Mouse (Mus musculus) CH12.LX (cell line): ENCODE measurements at regions not wholly inside any gene's neighbourhood (a gene's known extent, or its start where the extent isn't known, plus 50 kb on each side); places are given as distances from the start of the nearest gene placed in this dataset.

Source experiments
- DNase-seq: peaks from one replicate; pipeline ENCODE4 v3.0.0-alpha.2; 2013; ENCODE audit errors: extremely low read depth
- H3K27ac ChIP-seq: 2 replicates; pipeline ENCODE4 v1.5.1; 2012; ENCODE audit warnings: low read depth, mild to moderate bottlenecking, control low read depth, moderate library complexity; ENCODE audit not compliant: insufficient read depth
- H3K27me3 ChIP-seq: replicated peaks from 2 replicates; pipeline ENCODE3; 2012; ENCODE audit warnings: inconsistent platforms
- H3K36me3 ChIP-seq, 2 experiments: replicated peaks in 1 of 2; 2 replicates each; pipeline versions ENCODE3 to v1.6.1; 2012; ENCODE audit warnings: inconsistent platforms in 1 of 2, low read length in 1 of 2, mild to moderate bottlenecking in 1 of 2, mixed read lengths in 1 of 2, moderate library complexity in 1 of 2; ENCODE audit not compliant: control insufficient read depth in 1 of 2, insufficient read depth in 1 of 2
- H3K4me1 ChIP-seq, 2 experiments: 2 replicates each; pipeline ENCODE4 v1.6.1; 2012; ENCODE audit warnings: inconsistent platforms in 1 of 2, moderate library complexity in 1 of 2; ENCODE audit not compliant: insufficient read depth in 2 of 2, control insufficient read depth in 1 of 2
- H3K4me2 ChIP-seq: 2 replicates; pipeline ENCODE4 v1.6.1; 2012; ENCODE audit warnings: low read depth, mild to moderate bottlenecking, control low read depth; ENCODE audit not compliant: poor library complexity, insufficient read depth, severe bottlenecking
- H3K4me3 ChIP-seq, 3 experiments: fragments of 150-350 bp in 1 of 3; sonication (generic) in 1 of 3; replicated peaks in 1 of 3; 2 replicates each; pipeline versions ENCODE3 to v1.5.1; 2011 to 2012; ENCODE audit warnings: low read depth in 2 of 3, low read length in 2 of 3, mild to moderate bottlenecking in 2 of 3, moderate library complexity in 2 of 3, control low read depth in 1 of 3, improper control_type of control experiment in 1 of 3, inconsistent platforms in 1 of 3, mixed read lengths in 1 of 3; ENCODE audit not compliant: poor library complexity in 1 of 3
- H3K79me2 ChIP-seq: replicated peaks from 2 replicates; pipeline ENCODE4 v1.6.1; 2012; ENCODE audit warnings: mild to moderate bottlenecking, moderate library complexity; ENCODE audit not compliant: control insufficient read depth, poor library complexity, insufficient read depth, severe bottlenecking; ENCODE audit errors: extremely low read depth
- H3K9ac ChIP-seq: 2 replicates; pipeline ENCODE4 v1.6.1; 2012; ENCODE audit warnings: low read depth, mild to moderate bottlenecking, control low read depth, moderate library complexity; ENCODE audit not compliant: insufficient read depth
- H3K9me3 ChIP-seq: replicated peaks from 2 replicates; pipeline ENCODE3; 2012; ENCODE audit warnings: low read length, inconsistent platforms, mixed read lengths
- BHLHE40 ChIP-seq: IDR thresholded peaks from 2 replicates; pipeline ENCODE4 v1.6.1; 2011; ENCODE audit warnings: mild to moderate bottlenecking, low read depth, low read length, improper control_type of control experiment
- E2F4 ChIP-seq: IDR thresholded peaks from 2 replicates; pipeline ENCODE4 v1.6.1; 2011; ENCODE audit warnings: low read depth, low read length, improper control_type of control experiment; ENCODE audit not compliant: insufficient replicate concordance
- ELF1 ChIP-seq: IDR thresholded peaks from 2 replicates; pipeline ENCODE4 v1.6.1; 2014; ENCODE audit warnings: low read depth, mild to moderate bottlenecking, inconsistent platforms, low read length, improper control_type of control experiment
- EP300 ChIP-seq: IDR thresholded peaks from 2 replicates; pipeline ENCODE4 v1.6.1; 2011; ENCODE audit warnings: low read length, improper control_type of control experiment
- ETS1 ChIP-seq: conservative IDR thresholded peaks from 2 replicates; pipeline ENCODE4 v1.6.1; 2012; ENCODE audit warnings: low read depth, mild to moderate bottlenecking, inconsistent platforms, low read length, improper control_type of control experiment, moderate library complexity
- GABPA ChIP-seq: IDR thresholded peaks from 2 replicates; pipeline ENCODE4 v1.6.1; 2012; ENCODE audit warnings: low read depth, low read length, improper control_type of control experiment, inconsistent platforms; ENCODE audit not compliant: insufficient replicate concordance
- HCFC1 ChIP-seq: IDR thresholded peaks from 2 replicates; pipeline ENCODE4 v1.6.1; 2012; ENCODE audit warnings: low read depth, mild to moderate bottlenecking, inconsistent platforms, low read length, improper control_type of control experiment
- IRF4 ChIP-seq: IDR thresholded peaks from 2 replicates; pipeline ENCODE4 v1.6.1; 2014; ENCODE audit warnings: low read depth, mild to moderate bottlenecking, inconsistent platforms, low read length, improper control_type of control experiment
- JUND ChIP-seq: conservative IDR thresholded peaks from 2 replicates; pipeline ENCODE4 v1.6.1; 2011; ENCODE audit warnings: low read depth, low read length, improper control_type of control experiment
- KAT2A ChIP-seq: IDR thresholded peaks from 2 replicates; pipeline ENCODE4 v1.6.1; 2012; ENCODE audit warnings: low read length, improper control_type of control experiment, inconsistent platforms; ENCODE audit not compliant: insufficient replicate concordance
- MAX ChIP-seq: IDR thresholded peaks from 2 replicates; pipeline ENCODE4 v1.6.1; 2011; ENCODE audit warnings: low read length, improper control_type of control experiment
- MAZ ChIP-seq: IDR thresholded peaks from 2 replicates; pipeline ENCODE4 v1.6.1; 2012; ENCODE audit warnings: low read depth, mild to moderate bottlenecking, inconsistent platforms, low read length, improper control_type of control experiment, moderate library complexity
- MEF2A ChIP-seq: IDR thresholded peaks from 2 replicates; pipeline ENCODE4 v1.6.1; 2014; ENCODE audit warnings: low read depth, mild to moderate bottlenecking, inconsistent platforms, low read length, improper control_type of control experiment, borderline replicate concordance
- MXI1 ChIP-seq: IDR thresholded peaks from 2 replicates; pipeline ENCODE4 v1.6.1; 2011; ENCODE audit warnings: mild to moderate bottlenecking, low read depth, low read length, improper control_type of control experiment
- MYC ChIP-seq: IDR thresholded peaks from 2 replicates; pipeline ENCODE4 v1.6.1; 2011; ENCODE audit warnings: low read depth, mild to moderate bottlenecking, improper control_type of control experiment, low read length
- NELFE ChIP-seq: IDR thresholded peaks from 2 replicates; pipeline ENCODE4 v1.6.1; 2011; ENCODE audit warnings: low read depth, low read length, improper control_type of control experiment
- PAX5 ChIP-seq: IDR thresholded peaks from 2 replicates; pipeline ENCODE4 v1.6.1; 2012; ENCODE audit warnings: low read length, inconsistent platforms, mixed read lengths
- POLR2AphosphoS2 ChIP-seq: IDR thresholded peaks from 2 replicates; pipeline ENCODE4 v1.6.1; 2011; ENCODE audit warnings: low read depth, low read length, improper control_type of control experiment
- RAD21 ChIP-seq: IDR thresholded peaks from 2 replicates; pipeline ENCODE4 v1.6.1; 2011; ENCODE audit warnings: low read depth, mild to moderate bottlenecking, low read length, improper control_type of control experiment, moderate library complexity
- RCOR1 ChIP-seq: conservative IDR thresholded peaks from 2 replicates; pipeline ENCODE4 v1.6.1; 2012; ENCODE audit warnings: low read depth, mild to moderate bottlenecking, inconsistent platforms, low read length, improper control_type of control experiment
- SMC3 ChIP-seq: IDR thresholded peaks from 2 replicates; pipeline ENCODE4 v1.6.1; 2011; ENCODE audit warnings: low read depth, low read length, improper control_type of control experiment
- USF1 ChIP-seq: IDR thresholded peaks from 2 replicates; pipeline ENCODE4 v1.6.1; 2014; ENCODE audit warnings: low read depth, mild to moderate bottlenecking, inconsistent platforms, low read length, improper control_type of control experiment
- ZC3H11A ChIP-seq: IDR thresholded peaks from 2 replicates; pipeline ENCODE4 v1.6.1; 2012; ENCODE audit warnings: low read depth, mild to moderate bottlenecking, inconsistent platforms, low read length, improper control_type of control experiment
- ZMIZ1 ChIP-seq: IDR thresholded peaks from 2 replicates; pipeline ENCODE4 v1.6.1; 2012; ENCODE audit warnings: low read depth, mild to moderate bottlenecking, inconsistent platforms, low read length, improper control_type of control experiment
- dilution Hi-C: fragments of 300-500 bp; cut with MboI; formaldehyde crosslinking; loops from 2 replicates; pipeline ENCODE4 v1.14.3; 2020; ENCODE audit warnings: low sequenced_read_pairs; ENCODE audit not compliant: extremely low pct_unique_long_range_greater_than_20kb, extremely low pct_ligation_motif_present
- in situ Hi-C: fragments of 300-500 bp; cut with MboI; formaldehyde crosslinking; loops from 3 replicates; pipeline ENCODE4 v1.14.3; 2019; ENCODE audit warnings: low sequenced_read_pairs, low pct_ligation_motif_present, low pct_unique_long_range_greater_than_20kb, mixed read lengths

- dilution Hi-C loops: no loop called here
Observed at GRCm38 (mm10) chr13:97310186-97310854, 69.4 kb downstream of the Enc1 start.

DNA sequence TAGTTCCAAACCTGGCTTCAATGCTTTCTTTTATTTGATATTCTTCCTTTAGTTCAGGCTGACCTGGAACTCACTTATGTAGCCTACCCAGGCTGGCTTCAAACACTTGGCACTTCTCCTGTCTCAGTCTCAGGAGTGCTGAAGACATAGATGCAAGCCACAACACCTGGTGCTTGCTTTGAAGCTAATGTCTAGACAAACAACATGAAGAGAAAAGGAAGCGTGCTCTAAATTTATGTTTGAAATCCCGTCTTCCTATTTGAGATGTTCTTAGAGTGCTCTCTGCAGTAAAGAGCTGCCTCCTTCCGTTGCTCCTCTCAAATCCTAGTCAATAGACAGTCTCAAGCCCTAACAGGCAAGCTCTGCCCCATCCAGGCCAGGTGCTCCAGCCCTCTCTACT, 68.5 kb downstream of the Enc1 start:
- H3K9ac ChIP-seq: no peak overlapping the region
- H3K9me3 ChIP-seq: peaks cover 4% of the 10 kb centered on the region
- dilution Hi-C loops (no loop called here), in situ Hi-C loops (no loop called here)
- H3K79me2 ChIP-seq: no peaks in the 10 kb centered on the region
- H3K27me3 ChIP-seq: no peaks in the 10 kb centered on the region
- no peak overlapping the region for H3K4me3 ChIP-seq
- H3K36me3 ChIP-seq: no peaks in the 10 kb centered on the region
- DNase-seq: no peak
- H3K4me2 ChIP-seq: no peak overlapping the region
- no peaks in the 10 kb centered on the region for H3K4me1 ChIP-seq
- TF ChIP-seq ELF1 (no peak), SMC3 (no peak), MYC (no peak), JUND (no peak), ETS1 (no peak), BHLHE40 (no peak), GABPA (no peak), USF1 (no peak), KAT2A (no peak), MAX (no peak), E2F4 (no peak), NELFE (no peak), MAZ (no peak), RAD21 (no peak), EP300 (no peak), PAX5 (no peak)
- no peak overlapping the region for H3K27ac ChIP-seq

More at GRCm38 (mm10) chr13:97310186-97310854, 69.4 kb downstream of the Enc1 start:
- Histone ChIP-seq H3K9ac (no peak overlapping the region), H3K4me2 (no peak overlapping the region), H3K36me3 (no peaks in the 10 kb centered on the region), H3K79me2 (no peaks in the 10 kb centered on the region), H3K27ac (no peak overlapping the region), H3K9me3 (peaks cover 4% of the 10 kb centered on the region), H3K4me1 (no peaks in the 10 kb centered on the region)
- no peak for DNase-seq
- in situ Hi-C loops: no loop called here
- no peak for TF ChIP-seq MAZ
- TF ChIP-seq ZMIZ1: no peak
- no peak for TF ChIP-seq HCFC1
- TF ChIP-seq MAX: no peak
- TF ChIP-seq RCOR1: no peak
- no peak for TF ChIP-seq ZC3H11A
- TF ChIP-seq IRF4: no peak
- TF ChIP-seq KAT2A: no peak
- no peak for TF ChIP-seq POLR2AphosphoS2
- no peak for TF ChIP-seq MXI1
- no peak for TF ChIP-seq MEF2A
- TF ChIP-seq ETS1: no peak
- TF ChIP-seq, all 38 proteins: peak for 0
- Histone ChIP-seq H3K27me3 (no peaks in the 10 kb centered on the region), H3K4me3 (no peak overlapping the region)
